Mouse (Mus musculus): ENCODE results near the gene Gon7. TPM values are rescaled to one million over a fixed set of nuclear protein-coding genes. Genes with fewer than 3 reads are reported as not detected.

The Gon7 gene
- polyA plus RNA-seq (2014; fragmentation: Illumina TruSeq; extraction: RNeasy Lipid Tissue Mini Kit (QIAGEN cat#74804); ENCODE audit: low read depth, low replicate concordance): 15.3 TPM

GRCm38 (mm10) chr12:102757689-102758402, at the start of gene Gon7, which contains the start of the genes Gm28051 and Ubr7:
TSS of gene Gon7 (minus strand) at chr12:102757803.
TSS of gene Gm28051 (minus strand) at chr12:102757765.
TSS of gene Ubr7 (plus strand) at chr12:102757967.

GRCm38 (mm10) chr12:102758403-102758756, 777 bp upstream of the Gon7 start, which contains the start of gene Gm20604:
TSS of gene Gm20604 (minus strand) at chr12:102758672.

GRCm38 (mm10) chr12:102743589-102744574, 13.7 kb downstream of the Gon7 start, which contains the start of the genes Moap1 and Tmem251:
TSS of gene Moap1 (minus strand) at chr12:102743661.
TSS of gene Tmem251 (plus strand) at chr12:102743762.

GRCm38 (mm10) chr12:102704457-102705198, 53.0 kb downstream of the Gon7 start, which contains the start of gene Itpk1:
TSS of gene Itpk1 (minus strand) at chr12:102704930.

Other genes starting within 250 kb of the Gon7 start
- gene Chga, start 202.8 kb downstream of the Gon7 start, polyA plus RNA-seq (2014; fragmentation: Illumina TruSeq; extraction: RNeasy Lipid Tissue Mini Kit (QIAGEN cat#74804); ENCODE audit: low read depth, low replicate concordance): 5.6 TPM
- gene Itpk1, start 52.9 kb downstream of the Gon7 start, polyA plus RNA-seq (2014; fragmentation: Illumina TruSeq; extraction: RNeasy Lipid Tissue Mini Kit (QIAGEN cat#74804); ENCODE audit: low read depth, low replicate concordance): 2.8 TPM
- gene Moap1, start 14.1 kb downstream of the Gon7 start, polyA plus RNA-seq (2014; fragmentation: Illumina TruSeq; extraction: RNeasy Lipid Tissue Mini Kit (QIAGEN cat#74804); ENCODE audit: low read depth, low replicate concordance): 2.5 TPM
- gene Tmem251, start 14.0 kb downstream of the Gon7 start, polyA plus RNA-seq (2014; fragmentation: Illumina TruSeq; extraction: RNeasy Lipid Tissue Mini Kit (QIAGEN cat#74804); ENCODE audit: low read depth, low replicate concordance): 13.3 TPM
- not detected for gene Gm28051, start within 50 bp of the Gon7 start, polyA plus RNA-seq (2014; fragmentation: Illumina TruSeq; extraction: RNeasy Lipid Tissue Mini Kit (QIAGEN cat#74804); ENCODE audit: low read depth, low replicate concordance)
- 22.5 TPM for gene Ubr7, start 164 bp upstream of the Gon7 start, polyA plus RNA-seq (2014; fragmentation: Illumina TruSeq; extraction: RNeasy Lipid Tissue Mini Kit (QIAGEN cat#74804); ENCODE audit: low read depth, low replicate concordance)
- 17.4 TPM for gene Gm20604, start 869 bp upstream of the Gon7 start, polyA plus RNA-seq (2014; fragmentation: Illumina TruSeq; extraction: RNeasy Lipid Tissue Mini Kit (QIAGEN cat#74804); ENCODE audit: low read depth, low replicate concordance)
- 65.2 TPM for gene Btbd7, start 120.7 kb upstream of the Gon7 start, polyA plus RNA-seq (2014; fragmentation: Illumina TruSeq; extraction: RNeasy Lipid Tissue Mini Kit (QIAGEN cat#74804); ENCODE audit: low read depth, low replicate concordance)
- gene Cox8c, start 141.5 kb upstream of the Gon7 start, polyA plus RNA-seq (2014; fragmentation: Illumina TruSeq; extraction: RNeasy Lipid Tissue Mini Kit (QIAGEN cat#74804); ENCODE audit: low read depth, low replicate concordance): not detected
- 0.47 TPM for gene Unc79, start 191.1 kb upstream of the Gon7 start, polyA plus RNA-seq (2014; fragmentation: Illumina TruSeq; extraction: RNeasy Lipid Tissue Mini Kit (QIAGEN cat#74804); ENCODE audit: low read depth, low replicate concordance)